Mouse (Mus musculus): Measurements from ENCODE around the gene Dock1. TPM values are rescaled to one million over a fixed set of nuclear protein-coding genes. Genes with fewer than 3 reads are reported as not detected.

Gene Dock1
- 3.2 and 3.7 TPM in 2 replicates for polyA plus RNA-seq (2012; rRNA removed)

GRCm38 (mm10) chr7:134670312-134671002 is at the start of gene Dock1:
Gene Dock1 (plus strand): TSS chr7:134670654.

GRCm38 (mm10) chr7:134937927-134938609 is 267.6 kb downstream of the Dock1 start, which contains the start of gene Fam196a:
Gene Fam196a (minus strand): TSS chr7:134938430.

